Mouse (Mus musculus) liver, embryonic 14.5 days (tissue): ENCODE measurements around the gene Mtus2. TPM values are rescaled to one million over a fixed set of nuclear protein-coding genes. Genes with fewer than 3 reads are reported as not detected.

Experiments used
- ATAC-seq: fragments of 200-750 bp; cut with Nextera tagmentation; 2 replicates; pipeline ENCODE4 v1.8.0; 2017; ENCODE audit warnings: moderate number of reproducible peaks, mild to moderate bottlenecking, moderate library complexity; ENCODE audit not compliant: insufficient read depth
- DNase-seq, 3 experiments: peaks; one replicate each; pipeline ENCODE4 v3.0.0-alpha.2; 2012 to 2013; ENCODE audit warnings: low read depth in 3 of 3, low spot score in 3 of 3
- H3K27ac ChIP-seq: fragments of 300-500 bp; sonication (generic); 2 replicates; pipeline ENCODE4 v1.5.1; 2014; ENCODE audit warnings: moderate library complexity, mild to moderate bottlenecking, control low read depth, inconsistent platforms
- H3K27me3 ChIP-seq: fragments of 300-500 bp; sonication (generic); 2 replicates; pipeline ENCODE4 v1.6.1; 2014; ENCODE audit warnings: mild to moderate bottlenecking, low read length, moderate library complexity; ENCODE audit not compliant: control insufficient read depth, insufficient read depth
- H3K36me3 ChIP-seq: fragments of 300-500 bp; sonication (generic); replicated peaks from 2 replicates; pipeline ENCODE4 v1.6.1; 2014; ENCODE audit warnings: low read depth; ENCODE audit not compliant: control insufficient read depth, insufficient read depth
- H3K4me1 ChIP-seq, 2 experiments: fragments of 200-500 bp in 1 of 2; fragments of 300-500 bp in 1 of 2; sonication (generic) in 1 of 2; replicated peaks; 2 replicates each; pipeline ENCODE4 v1.6.1; 2012 to 2014; ENCODE audit warnings: antibody characterized with exemption in 1 of 2, inconsistent platforms in 1 of 2, low read length in 1 of 2; ENCODE audit not compliant: control insufficient read depth in 2 of 2, insufficient read depth in 2 of 2
- H3K4me2 ChIP-seq: fragments of 300-500 bp; sonication (generic); 2 replicates; pipeline ENCODE4 v1.6.1; 2014; ENCODE audit warnings: low read depth, mild to moderate bottlenecking, control low read depth, moderate library complexity
- H3K4me3 ChIP-seq, 2 experiments: fragments of 200-500 bp in 1 of 2; fragments of 300-500 bp in 1 of 2; sonication (generic) in 1 of 2; 2 replicates each; pipeline ENCODE4 v1.5.1; 2012 to 2014; ENCODE audit warnings: low read depth in 2 of 2, low read length in 2 of 2, mild to moderate bottlenecking in 2 of 2, control low read depth in 1 of 2, inconsistent platforms in 1 of 2, moderate library complexity in 1 of 2; ENCODE audit not compliant: insufficient read depth in 1 of 2
- H3K9ac ChIP-seq: fragments of 300-500 bp; sonication (generic); replicated peaks from 2 replicates; pipeline ENCODE4 v1.6.1; 2014; ENCODE audit warnings: mild to moderate bottlenecking, control low read depth, moderate library complexity
- H3K9me3 ChIP-seq: fragments of 300-500 bp; sonication (generic); 2 replicates; pipeline ENCODE4 v1.6.1; 2016; ENCODE audit warnings: low read length, mixed read lengths; ENCODE audit not compliant: control insufficient read depth
- CTCF ChIP-seq: IDR thresholded peaks from 2 replicates; pipeline ENCODE4 v1.5.1; 2016; ENCODE audit warnings: antibody characterized with exemption, low read depth, control low read depth
- EP300 ChIP-seq: IDR thresholded peaks from 2 replicates; pipeline ENCODE4 v1.6.1; 2016; ENCODE audit warnings: antibody characterized with exemption, low read depth
- WGBS: fragments of 180-500 bp; shearing (Covaris S2); extraction: QIAGEN DNeasy Blood & Tissue Kit; methylation state at CpG from one replicate; pipeline ENCODE4 v1.1.7; 2014; ENCODE audit not compliant: insufficient replicate concordance; 5-methylcytosine and 5-hydroxymethylcytosine counted together
- polyA plus RNA-seq, 2 experiments: library from polyadenylated mRNA; depleted of rRNA in 1 of 2; stranded (reverse) in 1 of 2; unstranded in 1 of 2; fragments of >200 nt; fragmentation: Nextera tagmentation in 1 of 2; extraction: Ambion mirVana in 1 of 2; gene quantifications; 2 replicates each; pipeline versions ENCODE4 v1.2.1 to v1.2.3; 2012 to 2014

Gene Mtus2
- polyA plus RNA-seq, 2 experiments, result 0.48 to 0.80 TPM

- TF ChIP-seq CTCF (peak; percentile 61), EP300 (no peak)
- Histone ChIP-seq H3K9ac (no peak overlapping the region), H3K4me2 (no peak overlapping the region), H3K27me3 (no peaks in the 10 kb centered on the region), H3K27ac (no peak overlapping the region), H3K4me3 (no peak overlapping the region), H3K9me3 (no peaks in the 10 kb centered on the region), H3K4me1 (no peaks in the 10 kb centered on the region), H3K36me3 (no peaks in the 10 kb centered on the region)
- 41% methylated on average over 2 of the region's 2 CpGs for WGBS
- ATAC-seq (no peak), DNase-seq (no peak)
Observed at GRCm38 (mm10) chr5:147964776-147965175, 7.7 kb downstream of the Mtus2 start.

GRCm38 (mm10) chr5:147966646-147967045, 9.5 kb downstream of the Mtus2 start:
- Histone ChIP-seq H3K27ac (no peak overlapping the region), H3K9ac (no peak overlapping the region), H3K4me1 (no peaks in the 10 kb centered on the region), H3K9me3 (no peaks in the 10 kb centered on the region), H3K4me3 (no peak overlapping the region), H3K27me3 (no peaks in the 10 kb centered on the region), H3K4me2 (no peak overlapping the region), H3K36me3 (no peaks in the 10 kb centered on the region)
- DNase-seq (no peak), ATAC-seq (no peak)
- 59% methylated on average over 7 of the region's 7 CpGs for WGBS
- TF ChIP-seq CTCF (no peak), EP300 (no peak)

DNA sequence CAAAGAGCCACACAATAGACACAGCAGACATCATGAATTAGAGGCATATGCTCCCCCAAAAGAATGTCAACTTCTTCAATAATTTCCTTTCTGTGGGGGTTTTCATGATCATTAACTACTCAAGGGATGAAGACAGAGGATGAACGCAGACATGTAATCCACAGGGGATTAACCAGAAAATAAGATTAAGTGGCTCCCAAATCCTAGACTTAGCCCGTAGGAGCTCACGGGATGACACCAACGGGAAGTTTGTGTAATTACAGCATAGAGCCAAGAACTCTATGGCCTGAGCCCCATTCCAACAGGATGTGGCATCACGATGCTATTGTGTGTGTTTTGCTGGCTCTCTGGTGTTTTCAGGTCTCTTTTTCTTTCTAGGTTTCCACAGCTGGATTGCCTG, 12.4 kb downstream of the Mtus2 start:
- Histone ChIP-seq H3K27me3 (no peaks in the 10 kb centered on the region), H3K4me1 (no peaks in the 10 kb centered on the region), H3K9me3 (no peaks in the 10 kb centered on the region), H3K4me3 (no peak overlapping the region), H3K27ac (no peak overlapping the region), H3K9ac (no peak overlapping the region), H3K36me3 (no peaks in the 10 kb centered on the region), H3K4me2 (no peak overlapping the region)
- ATAC-seq (no peak), DNase-seq (no peak)
- 60% methylated on average over 5 of the region's 5 CpGs for WGBS
- TF ChIP-seq CTCF (no peak), EP300 (no peak)

- WGBS, result 46% methylated on average over 13 of the region's 13 CpGs
- no peaks in the 10 kb centered on the region for H3K27me3 ChIP-seq
- H3K4me1 ChIP-seq, result no peaks in the 10 kb centered on the region
- H3K4me3 ChIP-seq, result no peak overlapping the region
- H3K36me3 ChIP-seq, result no peaks in the 10 kb centered on the region
- DNase-seq (no peak), ATAC-seq (no peak)
- no peak overlapping the region for H3K9ac ChIP-seq
- TF ChIP-seq CTCF, result no peak
- TF ChIP-seq EP300, result no peak
- H3K27ac ChIP-seq, result no peak overlapping the region
- H3K4me2 ChIP-seq, result no peak overlapping the region
- H3K9me3 ChIP-seq, result no peaks in the 10 kb centered on the region
Observed at GRCm38 (mm10) chr5:147976001-147976400, 18.9 kb downstream of the Mtus2 start.

- no peak overlapping the region for H3K9ac ChIP-seq
- no peak overlapping the region for H3K27ac ChIP-seq
- H3K9me3 ChIP-seq, result no peaks in the 10 kb centered on the region
- ATAC-seq (no peak), DNase-seq (no peak)
- H3K27me3 ChIP-seq, result no peaks in the 10 kb centered on the region
- WGBS, result 66% methylated on average over 13 of the region's 13 CpGs
- H3K4me2 ChIP-seq, result no peak overlapping the region
- no peaks in the 10 kb centered on the region for H3K4me1 ChIP-seq
- no peak for TF ChIP-seq EP300
- TF ChIP-seq CTCF, result no peak
- H3K4me3 ChIP-seq, result no peak overlapping the region
- H3K36me3 ChIP-seq, result no peaks in the 10 kb centered on the region
Observed at GRCm38 (mm10) chr5:147980606-147981005, 23.5 kb downstream of the Mtus2 start.
